Mouse (Mus musculus) CH12.LX (cell line): Measurements from ENCODE around the gene Kcnma1. TPM values are rescaled to one million over a fixed set of nuclear protein-coding genes. Genes with fewer than 3 reads are reported as not detected.

Experiments
- DNase-seq: peaks from one replicate; pipeline ENCODE4 v3.0.0-alpha.2; 2013; ENCODE audit errors: extremely low read depth
- H3K27ac ChIP-seq: 2 replicates; pipeline ENCODE4 v1.5.1; 2012; ENCODE audit warnings: low read depth, mild to moderate bottlenecking, control low read depth, moderate library complexity; ENCODE audit not compliant: insufficient read depth
- H3K27me3 ChIP-seq: replicated peaks from 2 replicates; pipeline ENCODE3; 2012; ENCODE audit warnings: inconsistent platforms
- H3K36me3 ChIP-seq, 2 experiments: replicated peaks in 1 of 2; 2 replicates each; pipeline versions ENCODE3 to v1.6.1; 2012; ENCODE audit warnings: inconsistent platforms in 1 of 2, low read length in 1 of 2, mild to moderate bottlenecking in 1 of 2, mixed read lengths in 1 of 2, moderate library complexity in 1 of 2; ENCODE audit not compliant: control insufficient read depth in 1 of 2, insufficient read depth in 1 of 2
- H3K4me1 ChIP-seq, 2 experiments: 2 replicates each; pipeline ENCODE4 v1.6.1; 2012; ENCODE audit warnings: inconsistent platforms in 1 of 2, moderate library complexity in 1 of 2; ENCODE audit not compliant: insufficient read depth in 2 of 2, control insufficient read depth in 1 of 2
- H3K4me2 ChIP-seq: 2 replicates; pipeline ENCODE4 v1.6.1; 2012; ENCODE audit warnings: low read depth, mild to moderate bottlenecking, control low read depth; ENCODE audit not compliant: poor library complexity, insufficient read depth, severe bottlenecking
- H3K4me3 ChIP-seq, 3 experiments: fragments of 150-350 bp in 1 of 3; sonication (generic) in 1 of 3; replicated peaks in 1 of 3; 2 replicates each; pipeline versions ENCODE3 to v1.5.1; 2011 to 2012; ENCODE audit warnings: low read depth in 2 of 3, low read length in 2 of 3, mild to moderate bottlenecking in 2 of 3, moderate library complexity in 2 of 3, control low read depth in 1 of 3, improper control_type of control experiment in 1 of 3, inconsistent platforms in 1 of 3, mixed read lengths in 1 of 3; ENCODE audit not compliant: poor library complexity in 1 of 3
- H3K79me2 ChIP-seq: replicated peaks from 2 replicates; pipeline ENCODE4 v1.6.1; 2012; ENCODE audit warnings: mild to moderate bottlenecking, moderate library complexity; ENCODE audit not compliant: control insufficient read depth, poor library complexity, insufficient read depth, severe bottlenecking; ENCODE audit errors: extremely low read depth
- H3K9ac ChIP-seq: 2 replicates; pipeline ENCODE4 v1.6.1; 2012; ENCODE audit warnings: low read depth, mild to moderate bottlenecking, control low read depth, moderate library complexity; ENCODE audit not compliant: insufficient read depth
- H3K9me3 ChIP-seq: replicated peaks from 2 replicates; pipeline ENCODE3; 2012; ENCODE audit warnings: low read length, inconsistent platforms, mixed read lengths
- BHLHE40 ChIP-seq: IDR thresholded peaks from 2 replicates; pipeline ENCODE4 v1.6.1; 2011; ENCODE audit warnings: mild to moderate bottlenecking, low read depth, low read length, improper control_type of control experiment
- CHD2 ChIP-seq: IDR thresholded peaks from 2 replicates; pipeline ENCODE4 v1.6.1; 2011; ENCODE audit warnings: low read length, improper control_type of control experiment
- E2F4 ChIP-seq: IDR thresholded peaks from 2 replicates; pipeline ENCODE4 v1.6.1; 2011; ENCODE audit warnings: low read depth, low read length, improper control_type of control experiment; ENCODE audit not compliant: insufficient replicate concordance
- HCFC1 ChIP-seq: IDR thresholded peaks from 2 replicates; pipeline ENCODE4 v1.6.1; 2012; ENCODE audit warnings: low read depth, mild to moderate bottlenecking, inconsistent platforms, low read length, improper control_type of control experiment
- IRF4 ChIP-seq: IDR thresholded peaks from 2 replicates; pipeline ENCODE4 v1.6.1; 2014; ENCODE audit warnings: low read depth, mild to moderate bottlenecking, inconsistent platforms, low read length, improper control_type of control experiment
- JUN ChIP-seq: IDR thresholded peaks from 2 replicates; pipeline ENCODE4 v1.6.1; 2011; ENCODE audit warnings: low read depth, mild to moderate bottlenecking, low read length, improper control_type of control experiment, moderate library complexity; ENCODE audit not compliant: insufficient read depth
- KAT2A ChIP-seq: IDR thresholded peaks from 2 replicates; pipeline ENCODE4 v1.6.1; 2012; ENCODE audit warnings: low read length, improper control_type of control experiment, inconsistent platforms; ENCODE audit not compliant: insufficient replicate concordance
- MAFK ChIP-seq: IDR thresholded peaks from 2 replicates; pipeline ENCODE4 v1.6.1; 2011; ENCODE audit warnings: low read length, improper control_type of control experiment; ENCODE audit not compliant: insufficient replicate concordance
- MEF2A ChIP-seq: IDR thresholded peaks from 2 replicates; pipeline ENCODE4 v1.6.1; 2014; ENCODE audit warnings: low read depth, mild to moderate bottlenecking, inconsistent platforms, low read length, improper control_type of control experiment, borderline replicate concordance
- MYC ChIP-seq: IDR thresholded peaks from 2 replicates; pipeline ENCODE4 v1.6.1; 2011; ENCODE audit warnings: low read depth, mild to moderate bottlenecking, improper control_type of control experiment, low read length
- NELFE ChIP-seq: IDR thresholded peaks from 2 replicates; pipeline ENCODE4 v1.6.1; 2011; ENCODE audit warnings: low read depth, low read length, improper control_type of control experiment
- POLR2A ChIP-seq: IDR thresholded peaks from 2 replicates; pipeline ENCODE4 v1.6.1; 2011; ENCODE audit warnings: low read depth, mild to moderate bottlenecking, improper control_type of control experiment, low read length
- POLR2AphosphoS2 ChIP-seq: IDR thresholded peaks from 2 replicates; pipeline ENCODE4 v1.6.1; 2011; ENCODE audit warnings: low read depth, low read length, improper control_type of control experiment
- RAD21 ChIP-seq: IDR thresholded peaks from 2 replicates; pipeline ENCODE4 v1.6.1; 2011; ENCODE audit warnings: low read depth, mild to moderate bottlenecking, low read length, improper control_type of control experiment, moderate library complexity
- SIN3A ChIP-seq: IDR thresholded peaks from 2 replicates; pipeline ENCODE4 v1.6.1; 2012; ENCODE audit warnings: low read length, improper control_type of control experiment, inconsistent platforms
- SMC3 ChIP-seq: IDR thresholded peaks from 2 replicates; pipeline ENCODE4 v1.6.1; 2011; ENCODE audit warnings: low read depth, low read length, improper control_type of control experiment
- TBP ChIP-seq: conservative IDR thresholded peaks from 2 replicates; pipeline ENCODE4 v1.6.1; 2011; ENCODE audit warnings: low read depth, low read length, improper control_type of control experiment
- UBTF ChIP-seq: IDR thresholded peaks from 2 replicates; pipeline ENCODE4 v1.6.1; 2012; ENCODE audit warnings: low read depth, mild to moderate bottlenecking, inconsistent platforms, low read length, improper control_type of control experiment, moderate library complexity
- USF1 ChIP-seq: IDR thresholded peaks from 2 replicates; pipeline ENCODE4 v1.6.1; 2014; ENCODE audit warnings: low read depth, mild to moderate bottlenecking, inconsistent platforms, low read length, improper control_type of control experiment
- USF2 ChIP-seq: conservative IDR thresholded peaks from 2 replicates; pipeline ENCODE4 v1.6.1; 2011; ENCODE audit warnings: low read depth, low read length, improper control_type of control experiment
- ZC3H11A ChIP-seq: IDR thresholded peaks from 2 replicates; pipeline ENCODE4 v1.6.1; 2012; ENCODE audit warnings: low read depth, mild to moderate bottlenecking, inconsistent platforms, low read length, improper control_type of control experiment
- ZMIZ1 ChIP-seq: IDR thresholded peaks from 2 replicates; pipeline ENCODE4 v1.6.1; 2012; ENCODE audit warnings: low read depth, mild to moderate bottlenecking, inconsistent platforms, low read length, improper control_type of control experiment
- ZNF384 ChIP-seq: IDR thresholded peaks from 2 replicates; pipeline ENCODE4 v1.6.1; 2012; ENCODE audit warnings: low read depth, low read length, improper control_type of control experiment, inconsistent platforms
- dilution Hi-C: fragments of 300-500 bp; cut with MboI; formaldehyde crosslinking; loops from 2 replicates; pipeline ENCODE4 v1.14.3; 2020; ENCODE audit warnings: low sequenced_read_pairs; ENCODE audit not compliant: extremely low pct_unique_long_range_greater_than_20kb, extremely low pct_ligation_motif_present
- in situ Hi-C: fragments of 300-500 bp; cut with MboI; formaldehyde crosslinking; loops from 3 replicates; pipeline ENCODE4 v1.14.3; 2019; ENCODE audit warnings: low sequenced_read_pairs, low pct_ligation_motif_present, low pct_unique_long_range_greater_than_20kb, mixed read lengths
- polyA plus RNA-seq: library from polyadenylated mRNA; unstranded; fragments of >175 nt; gene quantifications from 2 replicates; pipeline ENCODE4 v1.2.1, GENCODE M21; 2012; ENCODE audit warnings: low read depth; ENCODE audit not compliant: insufficient read length
- total RNA-seq, 2 experiments: library from RNA; depleted of rRNA; stranded (reverse); fragments of 300-350 nt in 1 of 2; fragments of >200 nt in 1 of 2; gene quantifications; 2 replicates each; pipeline ENCODE4 v1.2.3; 2012 to 2014

The Kcnma1 gene
- total and polyA plus RNA-seq, 3 experiments = 0.10 to 0.17 (median 0.12) TPM

DNA sequence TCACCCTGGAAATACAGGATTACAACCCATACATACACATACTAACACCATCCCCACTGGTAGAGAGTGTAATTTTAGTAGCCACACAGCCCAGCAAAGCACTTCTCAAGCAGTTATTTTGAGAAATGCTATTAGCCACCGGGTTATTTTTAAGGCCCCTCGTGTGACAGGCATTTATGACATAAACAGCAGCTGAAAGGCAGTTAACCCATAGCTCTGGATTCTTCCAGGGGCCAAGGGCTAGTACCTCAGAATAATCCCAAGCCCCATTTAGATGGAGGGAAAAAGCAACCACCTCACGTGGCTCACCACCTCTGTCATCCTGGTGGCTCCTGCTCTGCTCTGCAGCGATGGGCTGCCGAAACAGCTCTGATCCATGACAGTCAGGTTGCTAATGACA lies 136.7 kb downstream of the Kcnma1 start:
- no peak overlapping the region for H3K9ac ChIP-seq
- dilution Hi-C loops (no loop called here), in situ Hi-C loops (no loop called here)
- TF ChIP-seq TBP (no peak), JUN (no peak), RAD21 (no peak), SMC3 (no peak), MYC (no peak), BHLHE40 (no peak)
- no peak overlapping the region for H3K4me3 ChIP-seq
- H3K4me1 ChIP-seq = no peaks in the 10 kb centered on the region
- no peak overlapping the region for H3K27ac ChIP-seq
- no peak overlapping the region for H3K4me2 ChIP-seq
- H3K27me3 ChIP-seq = no peaks in the 10 kb centered on the region
- no peak for DNase-seq
- no peaks in the 10 kb centered on the region for H3K79me2 ChIP-seq
- no peaks in the 10 kb centered on the region for H3K36me3 ChIP-seq
- peaks cover 2% of the 10 kb centered on the region for H3K9me3 ChIP-seq

GRCm38 (mm10) chr14:23874545-23874944 lies 139.7 kb downstream of the Kcnma1 start:
- no peak for DNase-seq
- in situ Hi-C loops = no loop called here
- TF ChIP-seq HCFC1 = no peak
- TF ChIP-seq CHD2 = no peak
- TF ChIP-seq POLR2A = no peak
- TF ChIP-seq MEF2A = no peak
- TF ChIP-seq E2F4 = no peak
- TF ChIP-seq MAFK = no peak
- TF ChIP-seq NELFE = no peak
- no peak for TF ChIP-seq USF2
- TF ChIP-seq IRF4 = no peak
- no peak for TF ChIP-seq POLR2AphosphoS2
- TF ChIP-seq KAT2A = no peak
- no peak for TF ChIP-seq ZC3H11A
- TF ChIP-seq ZNF384 = no peak
- TF ChIP-seq ZMIZ1 = no peak
- TF ChIP-seq UBTF = no peak
- no peak for TF ChIP-seq SIN3A
- no peak for TF ChIP-seq RAD21
- TF ChIP-seq USF1 = no peak
- no peak for TF ChIP-seq SMC3
- dilution Hi-C loops = no loop called here
- Histone ChIP-seq H3K4me2 (no peak overlapping the region), H3K79me2 (no peaks in the 10 kb centered on the region), H3K9ac (no peak overlapping the region), H3K27me3 (peaks cover 3% of the 10 kb centered on the region), H3K4me1 (no peaks in the 10 kb centered on the region), H3K36me3 (no peaks in the 10 kb centered on the region), H3K27ac (no peak overlapping the region), H3K9me3 (no peaks in the 10 kb centered on the region), H3K4me3 (no peak overlapping the region)
